Mouse (Mus musculus) heart, adult 18-20 months (tissue): ENCODE results near the gene Cilp2. TPM values are rescaled to one million over a fixed set of nuclear protein-coding genes. Genes with fewer than 3 reads are reported as not detected.

Source experiments
- DNase-seq, 2 experiments: peaks; one replicate each; pipeline ENCODE4 v3.0.0; 2021 to 2022; ENCODE audit warnings: mixed read lengths in 1 of 2
- total RNA-seq, 2 experiments: library from RNA; stranded (reverse); gene quantifications; 2 replicates each; pipeline ENCODE4 v1.2.3; 2021

Cilp2 gene
- total RNA-seq, 2 experiments from 2014 or later, result 1.2 to 1.4 TPM

- peak; percentile 98 to 99 for DNase-seq
Observed at GRCm38 (mm10) chr8:69901484-69902162, 14.1 kb upstream of the Cilp2 start.

- DNase-seq, result no peak
Observed at GRCm38 (mm10) chr8:69900895-69901451, 13.5 kb upstream of the Cilp2 start.

GRCm38 (mm10) chr8:69899876-69900275 is 12.4 kb upstream of the Cilp2 start:
- DNase-seq, result no peak

GRCm38 (mm10) chr8:69897857-69898256 is 10.4 kb upstream of the Cilp2 start:
- no peak for DNase-seq

GRCm38 (mm10) chr8:69895772-69896451 is 8.4 kb upstream of the Cilp2 start:
- no peak for DNase-seq

GRCm38 (mm10) chr8:69894836-69895332 is 7.4 kb upstream of the Cilp2 start:
- no peak for DNase-seq

- peak in 1 of 2 experiments; percentile 52 for DNase-seq
Observed at GRCm38 (mm10) chr8:69893863-69894262, 6.4 kb upstream of the Cilp2 start.

- peak in 1 of 2 experiments; percentile 51 for DNase-seq
Observed at GRCm38 (mm10) chr8:69890813-69891241, 3.3 kb upstream of the Cilp2 start.

- no peak for DNase-seq
Observed at GRCm38 (mm10) chr8:69888902-69889301, 1.4 kb upstream of the Cilp2 start.

GRCm38 (mm10) chr8:69888244-69888866 is 868 bp upstream of the Cilp2 start:
- peak; percentile 41 to 49 for DNase-seq

- no peak for DNase-seq
Observed at GRCm38 (mm10) chr8:69884141-69884540, 3.3 kb downstream of the Cilp2 start.

GRCm38 (mm10) chr8:69882833-69883600 is 4.5 kb downstream of the Cilp2 start:
- DNase-seq, result no peak

- DNase-seq, result peak in 1 of 2 experiments; percentile 50
Observed at GRCm38 (mm10) chr8:69882021-69882756, 5.3 kb downstream of the Cilp2 start.

GRCm38 (mm10) chr8:69881261-69881865 is 6.1 kb downstream of the Cilp2 start:
- no peak for DNase-seq

GRCm38 (mm10) chr8:69880841-69881240 is 6.6 kb downstream of the Cilp2 start:
- no peak for DNase-seq

- no peak for DNase-seq
Observed at GRCm38 (mm10) chr8:69879678-69880077, 7.8 kb downstream of the Cilp2 start.

GRCm38 (mm10) chr8:69877992-69878391 is 9.5 kb downstream of the Cilp2 start:
- DNase-seq, result no peak

- no peak for DNase-seq
Observed at GRCm38 (mm10) chr8:69877396-69877795, 10.1 kb downstream of the Cilp2 start.

- DNase-seq, result no peak
Observed at GRCm38 (mm10) chr8:69876967-69877366, 10.5 kb downstream of the Cilp2 start.

- DNase-seq, result no peak
Observed at GRCm38 (mm10) chr8:69876097-69876496, 11.4 kb downstream of the Cilp2 start.

GRCm38 (mm10) chr8:69874654-69875053 is 12.8 kb downstream of the Cilp2 start:
- no peak for DNase-seq
